In genomic region chr6:12772799-12773198, GRCm38 (mm10) we compare ENCODE assay signal across 28 mouse cellular contexts. TPM values are rescaled to one million over a fixed set of nuclear protein-coding genes. Genes with fewer than 3 reads are reported as not detected.
DNase-seq lines count a peak whose midpoint lies in the region; ATAC-seq lines count a peak whose summit lies in the region.
"Had no signal": no experiment of that assay in that cellular context is flagged by ENCODE, and none has a peak within 500 bp of the region (broad histone marks: within the 10 kb centered on the region; RNA-seq: fewer than 3 reads in every experiment).

No protein-coding gene starts in this region.

- no peak overlapping the region for H3K27ac ChIP-seq in midbrain, embryonic 11.5 days (ENCODE audit: low read depth, low read length)
- H3K27ac ChIP-seq in midbrain, embryonic 13.5 days, result no peak overlapping the region
- no peak overlapping the region for H3K27ac ChIP-seq in intestine, embryonic 16.5 days (ENCODE audit: low read length)
- H3K27ac ChIP-seq: embryonic facial prominence, embryonic 13.5 days; embryonic facial prominence, embryonic 15.5 days; forebrain, embryonic 10.5 days; forebrain, embryonic 12.5 days had no signal

- no peaks in the 10 kb centered on the region for H3K27me3 ChIP-seq in midbrain, embryonic 11.5 days (ENCODE audit: control insufficient read depth, insufficient read depth, low read length)
- no peaks in the 10 kb centered on the region for H3K27me3 ChIP-seq in midbrain, embryonic 13.5 days
- no peaks in the 10 kb centered on the region for H3K27me3 ChIP-seq in intestine, embryonic 16.5 days (replicated peaks; ENCODE audit: control insufficient read depth, insufficient read depth, low read length)
- H3K27me3 ChIP-seq: CH12.LX; embryonic facial prominence, embryonic 13.5 days; embryonic facial prominence, embryonic 15.5 days; forebrain, embryonic 12.5 days; Patski had no signal

- H3K4me3 ChIP-seq in midbrain, embryonic 11.5 days (ENCODE audit: low read depth, low read length), result no peak overlapping the region
- H3K4me3 ChIP-seq in midbrain, embryonic 13.5 days (replicated peaks), result no peak overlapping the region
- H3K4me3 ChIP-seq in intestine, embryonic 16.5 days (ENCODE audit: low read length), result no peak overlapping the region
- H3K4me3 ChIP-seq: embryonic facial prominence, embryonic 13.5 days; embryonic facial prominence, embryonic 15.5 days; erythroblast, embryonic 14.5 days; forebrain, embryonic 10.5 days; forebrain, embryonic 12.5 days had no signal

- no peaks in the 10 kb centered on the region for H3K4me1 ChIP-seq in midbrain, embryonic 11.5 days (ENCODE audit: control insufficient read depth, insufficient read depth, low read length)
- H3K4me1 ChIP-seq in midbrain, embryonic 13.5 days (replicated peaks), result no peaks in the 10 kb centered on the region
- no peaks in the 10 kb centered on the region for H3K4me1 ChIP-seq in intestine, embryonic 16.5 days (ENCODE audit: control insufficient read depth, insufficient read depth, low read length)
- H3K4me1 ChIP-seq: embryonic facial prominence, embryonic 13.5 days; embryonic facial prominence, embryonic 15.5 days; forebrain, embryonic 10.5 days; forebrain, embryonic 12.5 days had no signal

- no peaks in the 10 kb centered on the region for H3K9me3 ChIP-seq in midbrain, embryonic 11.5 days (ENCODE audit: control insufficient read depth, low read length)
- H3K9me3 ChIP-seq in midbrain, embryonic 13.5 days, result no peaks in the 10 kb centered on the region
- H3K9me3 ChIP-seq in intestine, embryonic 16.5 days (ENCODE audit: control insufficient read depth, low read length), result no peaks in the 10 kb centered on the region
- H3K9me3 ChIP-seq: embryonic facial prominence, embryonic 13.5 days; embryonic facial prominence, embryonic 15.5 days; forebrain, embryonic 10.5 days; forebrain, embryonic 12.5 days; G1E had no signal

- H3K36me3 ChIP-seq in midbrain, embryonic 11.5 days (ENCODE audit: control insufficient read depth, insufficient read depth, low read length), result no peaks in the 10 kb centered on the region
- no peaks in the 10 kb centered on the region for H3K36me3 ChIP-seq in midbrain, embryonic 13.5 days
- H3K36me3 ChIP-seq in intestine, embryonic 16.5 days (ENCODE audit: control insufficient read depth, insufficient read depth, low read length), result no peaks in the 10 kb centered on the region
- H3K36me3 ChIP-seq: embryonic facial prominence, embryonic 13.5 days; embryonic facial prominence, embryonic 15.5 days; forebrain, embryonic 10.5 days; forebrain, embryonic 12.5 days; G1E had no signal

- peak; percentile 12 for DNase-seq in midbrain, embryonic 11.5 days (ENCODE audit: low spot score, missing footprints)
- DNase-seq in left cerebral cortex, adult 11 months (ENCODE audit: low spot score), result no peak
- no peak for DNase-seq in adrenal gland, postnatal 36 days
- DNase-seq: adrenal gland, adult 8-10 months; adrenal gland, postnatal 14 days; B cell, adult 2 months; cerebellum, adult 11 months; cerebellum, adult 18-20 months; cerebellum, adult 8-10 months; cerebellum, adult 9-11 months; cerebellum, postnatal 14 days; cerebellum, postnatal 36 days; embryo, embryonic 11 days had no signal

- 86% methylated on average over 2 of the region's 2 CpGs for WGBS in midbrain, embryonic 11.5 days
- WGBS in midbrain, embryonic 13.5 days, result 85% methylated on average over 2 of the region's 2 CpGs
- 58% methylated on average over 2 of the region's 2 CpGs for WGBS in intestine, embryonic 16.5 days

- ATAC-seq in midbrain, embryonic 11.5 days (ENCODE audit: low FRiP score), result no peak
- no peak for ATAC-seq in midbrain, embryonic 13.5 days
- ATAC-seq in intestine, embryonic 16.5 days, result peak; percentile 98
- ATAC-seq: activated CD4-positive, CD25-positive, alpha-beta regulatory T cell, adult 4 months; CD4-positive, CD25-positive, alpha-beta regulatory T cell, adult 4 months; forebrain, embryonic 14.5 days; forebrain, embryonic 16.5 days; Patski had no signal

- no peak overlapping the region for H3K4me2 ChIP-seq in midbrain, embryonic 11.5 days
- H3K4me2 ChIP-seq in midbrain, embryonic 13.5 days (replicated peaks), result no peak overlapping the region
- no peak overlapping the region for H3K4me2 ChIP-seq in intestine, embryonic 16.5 days (ENCODE audit: low read depth, low read length)
- H3K4me2 ChIP-seq: embryonic facial prominence, embryonic 13.5 days; embryonic facial prominence, embryonic 15.5 days; forebrain, embryonic 12.5 days had no signal

- no peak overlapping the region for H3K9ac ChIP-seq in midbrain, embryonic 11.5 days (ENCODE audit: low read length)
- H3K9ac ChIP-seq in midbrain, embryonic 13.5 days (replicated peaks), result no peak overlapping the region
- H3K9ac ChIP-seq in intestine, embryonic 16.5 days (ENCODE audit: low read depth, low read length), result no peak overlapping the region
- H3K9ac ChIP-seq: embryonic facial prominence, embryonic 13.5 days; embryonic facial prominence, embryonic 15.5 days; forebrain, embryonic 12.5 days had no signal

RNA-seq across cellular contexts. Expression of gene Thsd7a, which starts 23.6 kb away (rescaled TPM):
- polyA plus RNA-seq in midbrain, embryonic 11.5 days (2014; fragmentation: Nextera tagmentation; extraction: Ambion mirVana), result 19.8 and 22.5 TPM in 2 replicates
- polyA plus RNA-seq in midbrain, embryonic 13.5 days (2015; fragmentation: Nextera tagmentation; extraction: Ambion mirVana), result 53.2 and 58.2 TPM in 2 replicates
- 2.6 and 3.0 TPM in 2 replicates for polyA plus RNA-seq in intestine, embryonic 16.5 days (2015; fragmentation: Nextera tagmentation; extraction: Ambion mirVana)
- total RNA-seq in adrenal gland, postnatal 36 days (2021), result 10 to 100 TPM in 1 of 2 experiments, 1 to 10 TPM in 1; 8.3 to 11.8 TPM
- total RNA-seq: common myeloid progenitor, adult 5-6 weeks had no signal
- polyA plus RNA-seq: activated CD4-positive, CD25-positive, alpha-beta regulatory T cell, adult 4 months; erythroblast, embryonic 14.5 days had no signal
